Mouse (Mus musculus): ENCODE measurements at regions not wholly inside any gene's neighbourhood (a gene's known extent, or its start where the extent isn't known, plus 50 kb on each side); places are given as distances from the start of the nearest gene placed in this dataset.
"Not testable (repeated sequence)": the region's sequence is repeated elsewhere in the genome, so short reads cannot be mapped to it uniquely, and the experiment has no call there.

DNA sequence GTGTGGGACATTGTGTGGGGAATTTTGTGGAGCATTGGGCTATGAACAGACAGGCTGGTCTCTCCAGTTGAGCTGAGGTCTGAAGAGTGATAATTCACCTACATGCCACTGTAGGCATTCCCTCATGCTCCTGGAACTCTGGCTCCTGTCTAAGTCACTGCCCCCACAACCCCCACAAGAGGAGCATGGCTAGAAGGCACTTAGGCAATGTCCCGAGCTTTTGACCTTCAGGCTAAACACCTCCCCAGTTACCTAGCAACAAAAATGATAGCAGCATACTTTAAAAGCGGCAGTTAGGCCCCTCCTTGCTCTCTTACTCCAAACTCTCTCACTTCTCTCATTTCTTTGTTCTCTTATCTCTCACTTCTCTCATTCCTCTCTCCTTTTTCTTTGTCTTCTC lies 620.7 kb upstream of the Gprin3 start:
- intact Hi-C loops (cut with DNase I) = loop anchor here (5.0 kb wide), 1 partner anchor 210 kb away; no protein-coding TSS in a partner anchor
- DNase-seq (ENCODE audit: low spot score in 2 of 2) = no peak

DNA sequence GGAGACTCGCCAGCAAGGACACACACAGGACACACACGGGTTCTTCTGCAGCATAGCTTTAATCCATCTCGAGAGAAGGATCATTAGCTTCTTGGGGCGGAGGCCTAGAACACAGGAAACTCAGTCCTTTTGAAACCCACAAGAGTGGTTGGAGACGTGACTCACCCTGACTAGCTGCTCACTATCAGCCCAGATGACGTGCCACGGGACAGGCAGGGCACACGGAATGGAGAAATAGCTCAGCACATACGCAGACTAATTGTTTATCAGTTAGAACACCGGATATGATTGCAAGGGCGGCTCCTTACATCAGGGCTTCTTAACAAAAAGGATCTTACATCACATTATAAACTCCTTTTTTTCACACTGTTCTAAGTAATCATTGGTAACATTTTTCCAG lies 619.4 kb upstream of the Gprin3 start:
- DNase-seq (ENCODE audit: low spot score in 2 of 2) = not testable (repeated sequence)
- intact Hi-C loops (cut with DNase I) = loop anchor here (5.0 kb wide), 1 partner anchor 208 kb away; no protein-coding TSS in a partner anchor

DNA sequence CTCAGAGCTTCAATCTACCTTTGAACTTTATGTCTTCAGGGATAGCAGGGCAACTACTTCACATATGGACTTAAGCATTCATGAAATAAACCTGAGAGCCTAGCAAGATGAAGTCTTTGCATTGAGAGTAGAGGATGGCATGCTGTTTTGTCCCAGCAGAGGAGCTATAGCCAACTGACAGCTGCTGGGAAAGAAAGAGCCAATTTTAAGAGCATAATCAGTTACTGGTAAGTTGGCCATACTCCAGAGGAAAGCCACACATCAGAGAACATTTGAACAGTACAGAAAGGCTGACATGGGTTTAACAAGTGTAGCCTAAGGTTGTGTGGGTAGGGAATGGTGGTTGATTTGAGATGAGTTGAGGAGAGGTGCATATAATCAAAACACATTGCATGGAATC lies 618.7 kb upstream of the Gprin3 start:
- DNase-seq (ENCODE audit: low spot score in 2 of 2) = no peak
- intact Hi-C loops (cut with DNase I) = loop anchor here (5.0 kb wide), 1 partner anchor 207 kb away; no protein-coding TSS in a partner anchor

Measured in left cerebral cortex, postnatal 36 days (tissue).